Mouse (Mus musculus): ENCODE results near the gene Mpst.

GRCm38 (mm10) chr15:78383450-78384219, 22.6 kb upstream of the Mpst start:
- TF ChIP-seq POLR2A (IDR thresholded peaks at IDR 0.05; ENCODE audit: borderline replicate concordance, low read depth, low read length), result no peak
- no peak for TF ChIP-seq CTCF (IDR thresholded peaks at IDR 0.05; ENCODE audit: low read depth, low read length)

Measured in bone marrow macrophage, adult 2 months (primary cell).